Mouse (Mus musculus) testis, postnatal 10 days (tissue): ENCODE results near the gene Leng1.

Experiments
- DNase-seq: peaks from one replicate; pipeline ENCODE4 v3.0.0; 2021; ENCODE audit warnings: low spot score

Leng1 gene

DNA sequence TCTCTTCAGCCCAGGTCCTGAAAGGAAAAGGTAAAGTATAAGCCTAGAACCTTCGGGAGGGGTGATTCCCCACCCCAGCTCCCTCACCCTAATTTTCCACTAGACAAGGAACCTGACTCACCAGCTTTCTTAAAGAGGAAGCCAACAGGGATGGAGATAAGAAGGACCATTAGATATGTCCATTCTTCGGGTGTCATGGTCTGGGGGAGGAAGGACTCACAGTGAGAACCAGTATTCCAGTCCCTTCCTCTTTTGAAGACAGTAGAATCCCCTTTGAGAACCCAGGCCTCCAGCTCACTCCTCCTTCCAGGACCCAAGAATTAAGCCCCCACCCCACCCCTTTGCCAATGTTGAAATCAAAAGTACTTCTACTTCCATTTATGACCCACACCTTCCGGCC lies 26.3 kb upstream of the Leng1 start:
- DNase-seq: no peak

DNA sequence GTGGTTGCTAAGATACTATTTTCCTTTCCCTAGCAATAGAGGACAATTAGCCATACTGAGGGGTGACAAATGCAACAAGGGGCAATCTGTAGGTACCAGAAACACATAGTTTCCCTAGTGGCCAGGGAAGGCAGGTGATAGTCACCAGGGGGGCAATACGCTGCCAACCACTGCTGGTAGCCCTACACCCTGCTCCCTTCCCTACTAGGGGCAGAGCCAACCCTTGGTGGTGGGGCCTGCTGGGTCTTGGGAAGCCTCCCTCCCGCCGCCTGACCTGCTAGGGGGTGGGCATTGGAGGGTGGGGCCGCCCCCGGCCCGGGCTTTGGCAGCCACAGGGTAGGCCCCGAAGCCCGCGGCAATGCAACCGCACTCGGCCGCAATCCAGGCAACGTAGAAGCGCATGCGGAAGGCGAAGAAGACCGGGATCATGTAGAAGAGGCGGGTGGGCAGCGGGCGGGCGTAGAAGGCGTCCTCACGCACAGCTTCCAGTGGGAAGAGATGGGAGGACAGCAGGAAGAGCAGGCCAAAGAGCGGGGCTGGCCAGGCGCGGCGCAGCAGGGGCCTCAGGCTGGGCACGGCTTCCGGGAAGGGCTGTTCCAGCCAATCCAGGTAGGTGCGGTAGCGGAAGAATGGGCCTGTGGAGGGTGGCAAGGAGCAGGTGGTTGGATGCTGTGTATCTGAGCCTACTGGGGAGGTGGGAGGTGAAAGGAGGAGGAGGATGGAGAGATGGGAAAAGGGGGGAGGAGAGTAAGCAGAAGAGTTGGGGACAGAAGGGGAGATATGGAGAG lies 20.0 kb upstream of the Leng1 start:
- DNase-seq: no peak

DNA sequence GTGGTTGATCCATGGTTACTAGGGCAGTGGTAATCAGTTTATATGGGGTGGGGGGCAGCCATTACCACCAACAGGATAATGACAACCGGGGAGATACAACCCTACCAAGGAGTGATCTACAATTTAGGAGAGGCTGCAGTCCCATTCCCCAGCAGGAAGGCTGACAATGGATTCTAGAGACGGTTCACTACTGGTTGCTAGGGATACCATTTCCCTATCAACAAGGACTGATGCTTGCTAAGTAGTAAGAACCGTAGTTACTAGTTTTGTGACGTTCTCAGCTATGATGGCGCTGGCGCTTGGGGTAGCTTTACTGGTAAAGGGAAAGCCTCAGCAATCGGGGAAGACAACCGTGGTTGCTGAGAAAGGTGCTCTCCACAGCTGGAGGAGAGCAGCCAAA lies 19.1 kb upstream of the Leng1 start:
- no peak for DNase-seq

DNA sequence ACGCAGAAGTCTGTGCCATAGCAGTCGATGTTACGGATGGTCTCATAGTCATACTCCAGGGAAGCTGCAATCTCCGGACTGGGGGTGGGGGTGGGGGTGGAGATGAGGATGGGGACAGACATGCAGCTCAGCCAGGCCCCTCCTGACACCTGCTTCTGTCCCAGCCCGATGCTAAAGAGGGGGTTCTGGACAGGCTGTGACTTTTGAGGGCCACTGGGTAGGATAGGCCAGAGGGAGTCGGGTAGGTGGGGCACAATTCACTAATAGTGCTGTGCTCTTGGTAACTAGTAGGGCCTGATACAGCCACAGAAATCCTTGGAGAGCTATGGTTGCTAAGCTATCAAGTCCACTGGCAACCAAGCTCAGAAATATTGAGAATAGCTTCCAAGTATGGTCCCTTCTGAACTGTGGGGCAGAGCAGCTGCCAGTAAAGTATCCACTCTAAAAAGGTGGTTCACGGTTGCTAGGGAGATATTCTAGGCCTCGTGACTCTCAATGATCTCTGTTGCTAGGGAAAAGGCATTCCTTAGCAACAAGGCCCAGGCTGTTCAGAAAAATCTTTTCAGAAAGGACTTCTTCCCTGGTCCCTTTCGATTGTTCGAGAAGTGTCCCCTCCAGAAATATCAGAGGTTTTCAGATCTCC lies 18.4 kb upstream of the Leng1 start:
- no peak for DNase-seq

DNA sequence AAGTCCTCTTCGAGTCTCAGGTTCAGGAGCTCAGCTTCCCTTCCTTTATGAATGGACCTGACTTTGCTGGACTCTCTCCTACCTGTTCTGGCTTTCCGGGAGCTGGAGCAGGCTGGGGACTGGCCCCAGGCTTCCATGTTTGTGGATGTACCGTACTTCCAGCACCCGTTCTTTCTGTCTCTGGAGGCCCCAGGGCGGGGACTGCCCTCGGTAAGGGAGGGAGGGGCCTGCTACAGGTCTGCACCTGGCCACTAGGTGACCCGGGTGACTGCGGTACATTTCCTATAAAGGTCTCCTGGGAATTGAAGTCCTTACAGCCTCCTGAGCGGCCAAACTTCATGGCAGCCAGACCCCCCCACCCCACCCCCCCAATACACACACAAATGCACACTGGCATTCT lies 11.7 kb upstream of the Leng1 start, which contains the start of gene Tmc4:
Gene Tmc4, minus strand, starts transcription at position 212 of the 400 bp plus-strand sequence.
- DNase-seq: no peak

DNA sequence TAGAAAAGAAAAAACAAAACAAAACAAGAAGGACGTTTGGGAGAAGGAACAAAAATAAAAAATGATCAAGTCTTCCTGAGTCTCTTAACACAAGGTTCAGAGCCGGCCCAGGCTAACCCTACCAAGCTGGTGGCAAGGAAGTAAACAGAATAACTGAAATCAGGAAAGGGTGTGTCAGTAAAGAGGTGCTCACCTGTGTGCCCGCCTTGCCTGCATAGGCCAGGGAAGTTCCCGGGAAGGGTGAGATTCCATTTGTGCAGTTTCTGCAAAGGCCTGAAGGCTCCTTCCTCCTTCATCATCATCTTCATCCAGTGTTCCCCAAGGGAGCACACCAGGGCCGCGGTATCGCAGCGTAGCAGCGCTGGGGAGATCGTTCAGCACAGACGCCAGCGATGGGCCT lies 10.7 kb upstream of the Leng1 start:
- DNase-seq: no peak

DNA sequence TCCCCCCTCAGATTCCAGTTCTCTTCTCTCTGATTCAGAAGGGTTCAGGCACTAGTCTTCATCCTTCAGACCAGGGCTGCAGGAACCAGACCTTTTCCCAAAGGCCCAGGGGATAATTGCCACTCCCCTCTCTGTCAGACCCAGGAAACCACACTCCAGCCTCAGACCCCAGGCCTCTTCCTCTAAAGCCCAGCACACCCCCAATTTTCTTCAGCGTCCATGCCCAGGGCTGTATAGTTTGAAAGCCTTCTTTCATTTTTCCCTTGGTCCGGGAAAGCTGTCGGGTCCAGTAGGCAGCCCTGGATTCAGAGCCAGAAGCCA lies 9.5 kb upstream of the Leng1 start:
- no peak for DNase-seq

DNA sequence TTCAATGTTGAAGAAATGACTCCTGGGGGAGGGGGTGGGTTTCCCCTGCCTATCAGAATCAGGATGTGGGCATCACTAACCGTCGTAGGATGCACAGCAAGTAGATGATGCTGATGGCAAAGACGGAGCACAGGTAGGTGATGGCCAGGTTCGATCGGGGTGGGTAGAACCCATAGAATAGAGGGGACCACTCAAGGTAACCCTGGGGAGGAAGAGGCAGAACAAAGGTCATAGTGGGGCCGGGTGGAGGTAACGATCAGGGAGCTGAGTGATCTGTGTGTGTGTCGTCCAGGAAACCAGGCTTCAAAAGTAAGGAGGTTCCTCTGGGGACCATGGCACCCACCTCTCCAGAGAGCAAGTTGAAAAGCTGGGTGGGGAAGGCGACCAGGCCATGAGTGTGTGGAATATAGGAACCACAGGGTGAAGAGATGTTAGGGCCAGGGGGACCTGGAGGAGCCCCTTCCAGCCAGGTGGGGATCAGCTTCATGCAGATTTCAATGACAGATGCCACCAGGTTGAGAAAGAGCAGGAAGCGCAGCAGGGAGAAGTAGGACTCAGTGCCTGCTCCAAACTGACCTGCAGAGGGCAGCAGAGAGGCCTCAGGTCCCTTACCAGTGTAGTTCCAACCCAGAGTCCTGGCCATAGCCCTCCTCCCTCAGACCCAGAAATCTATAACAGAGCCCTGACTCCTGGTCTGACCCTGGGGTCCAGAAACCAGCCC lies 9.0 kb upstream of the Leng1 start:
- peak; percentile 93 for DNase-seq

DNA sequence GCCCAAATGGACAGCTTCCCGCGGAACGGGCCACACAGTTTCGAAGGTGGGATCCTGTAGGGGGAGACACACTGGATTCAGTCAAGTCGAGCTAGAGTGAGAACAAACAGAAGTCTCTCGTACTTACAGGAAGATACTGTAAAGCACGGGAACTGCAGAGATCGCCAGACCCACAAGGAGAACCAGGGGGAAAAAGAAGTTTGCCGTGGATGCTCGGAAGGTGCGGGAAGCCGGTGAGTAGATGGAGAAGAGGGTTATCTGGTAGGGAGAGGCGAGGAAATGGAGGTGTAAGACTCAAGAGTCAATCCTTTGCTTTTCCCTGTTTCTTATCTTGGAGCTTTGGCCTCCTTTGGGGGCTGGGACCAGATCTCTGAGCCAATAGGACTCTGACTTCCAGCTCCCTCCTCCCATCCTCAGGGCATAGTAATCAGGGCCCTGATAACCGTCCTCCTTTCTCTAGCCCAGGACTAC lies 1.3 kb upstream of the Leng1 start:
- no peak for DNase-seq

DNA sequence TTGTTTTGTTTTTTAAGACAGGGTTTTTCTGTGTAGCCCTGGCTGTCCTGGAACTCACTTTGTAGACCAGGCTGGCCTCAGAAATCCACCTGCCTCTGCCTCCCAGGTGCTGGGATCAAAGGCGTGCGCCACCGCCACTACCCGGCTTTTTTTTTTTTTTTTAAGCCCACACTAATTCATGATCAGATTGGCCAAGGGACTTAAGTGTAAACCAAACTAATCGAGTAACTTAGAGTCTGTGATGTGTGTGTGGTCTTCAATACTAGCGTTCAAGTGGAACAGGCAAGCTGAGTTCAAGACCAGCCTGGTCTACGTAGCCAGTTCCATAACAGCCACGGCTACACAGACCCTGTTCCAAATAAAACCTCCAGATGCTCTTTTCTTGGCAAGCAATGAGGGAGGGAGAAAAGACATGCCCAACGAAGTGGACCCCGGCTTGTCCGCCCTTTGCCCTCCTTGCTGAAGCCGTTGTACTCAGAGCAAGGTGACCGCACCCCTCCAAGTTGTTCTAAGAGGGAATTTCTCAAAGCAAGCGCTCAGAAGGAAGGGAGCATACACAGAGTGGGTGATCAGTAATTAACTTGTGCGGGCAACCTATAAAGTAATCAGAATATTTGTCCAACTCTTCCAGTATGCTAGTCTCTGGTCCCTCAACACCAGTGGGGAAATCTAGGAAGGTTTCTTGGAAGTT lies 971 bp downstream of the Leng1 start:
- no peak for DNase-seq

DNA sequence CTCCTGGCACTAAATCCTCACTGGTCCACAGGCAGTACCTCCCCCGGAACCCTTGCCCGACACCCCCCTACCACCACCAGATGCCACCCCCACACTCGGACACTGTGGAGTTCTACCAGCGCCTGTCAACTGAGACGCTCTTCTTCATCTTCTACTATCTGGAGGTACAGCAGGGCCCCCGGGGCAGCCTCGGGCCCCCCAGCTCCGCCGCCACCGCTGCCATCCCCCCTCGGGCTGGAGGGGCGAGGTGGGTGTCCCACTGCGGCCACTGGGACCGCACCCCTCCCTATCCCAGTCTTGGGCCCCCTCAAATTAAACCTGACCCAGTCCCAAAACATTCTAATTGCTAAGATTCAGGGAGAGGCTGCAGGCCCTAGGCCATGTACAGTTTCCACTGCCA lies 7.1 kb downstream of the Leng1 start:
- DNase-seq: no peak

DNA sequence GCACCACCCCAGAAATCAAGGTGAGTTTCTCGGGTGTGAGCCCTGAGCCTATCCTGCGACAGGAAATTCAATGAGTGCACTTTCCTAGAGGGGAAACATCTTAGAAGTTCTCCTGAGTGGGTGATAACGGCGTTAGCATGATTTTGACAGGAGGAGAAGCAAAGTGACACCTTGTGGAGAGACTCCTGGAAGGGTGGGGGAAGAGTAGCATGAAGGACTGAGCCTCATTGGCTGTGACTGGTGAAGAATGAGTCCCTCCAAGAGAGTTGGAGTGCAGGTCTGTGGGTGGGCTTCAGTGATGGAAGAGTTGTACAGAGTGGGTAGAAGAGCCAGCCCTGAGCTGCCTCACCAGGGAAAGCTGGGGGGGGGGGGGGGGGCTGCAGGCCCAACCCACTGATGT lies 8.7 kb downstream of the Leng1 start:
- no peak for DNase-seq

DNA sequence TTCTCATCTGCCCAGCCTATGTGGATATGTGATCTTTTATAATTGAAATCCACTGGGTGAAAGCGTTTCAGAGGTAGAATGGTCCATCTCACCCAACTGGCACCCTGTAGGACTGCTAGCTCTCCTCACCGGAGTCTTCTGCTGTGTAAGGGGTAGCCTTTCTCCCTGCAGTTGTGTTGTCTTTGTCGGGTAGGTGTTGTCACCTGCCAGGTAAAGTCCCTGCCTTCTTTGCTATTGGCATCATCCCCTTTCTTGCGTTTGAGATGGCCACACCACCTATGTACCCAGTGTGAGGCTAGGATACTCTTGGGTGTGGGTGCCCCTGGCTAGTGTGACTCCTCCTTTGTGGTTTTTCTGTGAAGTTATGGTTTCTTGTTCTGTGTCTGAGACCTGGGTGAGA lies 19.0 kb downstream of the Leng1 start:
- DNase-seq: no peak

DNA sequence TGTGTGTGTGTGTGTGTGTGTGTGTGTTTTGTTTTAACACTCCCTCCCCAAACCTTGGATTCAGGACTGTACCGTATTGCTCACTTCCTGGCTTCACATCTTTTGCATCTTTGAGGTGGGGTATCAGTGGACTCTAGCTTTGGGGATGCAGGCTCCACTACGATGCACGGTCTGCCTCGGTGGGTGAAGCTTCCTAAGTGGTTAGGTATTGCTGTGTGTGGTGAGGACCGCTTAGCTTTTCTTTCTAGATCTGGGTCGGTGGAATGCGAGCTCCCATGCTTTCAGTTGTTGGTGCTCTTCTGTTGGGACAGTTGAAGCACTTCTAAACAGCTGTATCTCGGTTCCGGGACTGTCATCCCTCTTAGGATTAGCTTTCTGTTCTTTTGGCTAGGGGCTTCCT lies 19.5 kb downstream of the Leng1 start:
- no peak for DNase-seq

DNA sequence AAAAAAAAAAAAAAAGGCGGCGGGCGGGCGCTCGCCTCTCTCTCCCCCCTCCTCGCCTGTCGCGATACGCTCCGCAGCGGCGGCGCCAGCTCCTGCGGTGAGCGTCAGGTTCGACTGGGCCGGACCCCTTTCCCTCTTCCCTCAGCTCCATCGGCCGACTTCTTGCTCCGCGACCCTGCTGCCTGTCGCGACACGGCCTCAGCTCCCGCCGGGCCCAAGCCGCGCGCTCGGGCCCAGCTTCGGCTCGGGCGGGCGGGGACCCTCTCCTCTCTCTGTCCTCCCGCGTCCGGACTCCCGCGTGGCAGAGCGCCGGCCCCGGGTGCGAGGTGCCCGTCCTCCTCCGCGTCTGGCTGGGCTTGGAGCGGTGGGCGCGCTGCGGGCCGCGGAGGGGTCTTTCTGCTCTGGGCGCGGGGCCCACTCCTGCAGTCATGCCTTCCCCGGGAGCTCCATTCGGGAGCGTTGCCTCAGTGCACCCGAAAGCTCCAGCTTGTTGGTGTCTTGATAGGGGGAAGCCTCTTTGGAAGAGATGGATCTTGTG lies 20.1 kb downstream of the Leng1 start:
- DNase-seq: peak; percentile 76

DNA sequence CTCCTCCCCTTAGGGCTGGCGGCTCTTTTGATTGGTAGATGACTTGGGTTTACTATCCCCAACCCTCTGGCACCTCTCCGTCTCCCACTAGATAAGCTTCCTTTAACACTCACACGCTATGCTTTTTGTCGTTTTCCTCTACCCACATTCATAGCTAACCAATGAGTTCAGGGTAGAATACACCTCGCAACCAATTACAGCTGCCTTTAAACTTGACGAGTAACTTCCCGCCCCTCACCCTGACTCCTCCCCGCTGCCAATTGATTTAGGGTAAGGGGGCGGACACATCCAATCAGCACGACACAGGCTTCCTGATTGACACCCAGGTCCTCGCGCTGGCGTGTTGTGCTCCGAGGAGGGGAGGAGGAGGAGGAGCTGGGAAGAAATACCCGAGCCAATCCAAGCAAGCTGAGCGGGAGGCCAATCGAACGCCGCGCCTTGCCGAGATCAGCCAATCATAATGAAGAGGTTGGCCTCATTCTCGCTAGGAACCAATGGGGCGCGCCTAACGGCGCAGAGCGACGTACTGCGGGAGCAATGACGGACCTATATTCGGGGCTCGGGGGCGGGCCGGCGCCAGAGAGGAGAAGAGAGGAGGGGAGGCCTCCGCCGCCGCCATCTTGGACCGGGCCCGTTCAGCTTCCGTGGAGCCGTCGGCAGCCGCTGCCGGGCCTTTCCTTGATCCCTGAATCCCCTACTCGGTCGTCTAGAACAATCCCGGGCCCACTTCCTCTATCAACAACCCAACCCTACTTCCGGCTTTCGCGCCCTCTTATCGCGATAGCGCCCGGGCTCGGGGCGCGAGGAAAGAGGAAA lies 20.8 kb downstream of the Leng1 start, which contains the start of gene Cnot3:
Gene Cnot3, plus strand, starts transcription at position 597 of the 816 bp plus-strand sequence.
- peak; percentile 96 for DNase-seq

DNA sequence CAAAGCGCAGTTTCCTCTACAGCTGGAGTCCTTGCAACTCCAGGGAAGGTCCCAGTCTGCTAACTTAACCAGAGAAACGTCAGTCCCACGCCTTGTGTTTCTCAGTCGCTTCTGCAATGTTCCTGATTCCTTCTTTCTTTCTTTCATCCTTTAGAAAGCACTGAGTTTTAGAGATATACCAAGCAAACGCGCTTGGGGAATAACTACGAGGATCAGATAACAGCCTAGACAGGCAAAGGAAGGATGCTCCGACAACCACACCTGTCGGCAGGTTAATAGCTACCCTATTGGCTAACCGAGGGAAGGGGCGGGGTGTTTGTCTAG lies 21.3 kb downstream of the Leng1 start:
- peak; percentile 95 for DNase-seq

DNA sequence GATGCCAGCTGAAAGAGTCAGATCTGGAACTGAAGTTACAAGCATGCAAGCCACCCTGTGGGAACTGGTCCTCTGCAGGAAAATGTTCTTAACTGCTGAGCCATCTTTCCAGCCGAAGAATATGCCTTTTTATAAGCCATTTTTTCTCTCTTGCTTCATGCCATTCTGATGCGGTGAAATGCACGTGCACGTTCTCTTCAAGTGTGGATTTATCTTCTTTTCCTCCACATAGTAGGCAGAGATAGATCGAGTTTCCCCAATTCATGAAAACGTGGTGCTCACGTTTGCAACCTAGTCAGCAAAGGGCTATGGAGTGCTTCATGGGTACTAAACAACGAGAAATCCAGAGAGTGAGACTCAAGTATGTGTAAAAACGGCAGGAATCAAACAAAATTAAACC lies 21.8 kb downstream of the Leng1 start:
- no peak for DNase-seq

DNA sequence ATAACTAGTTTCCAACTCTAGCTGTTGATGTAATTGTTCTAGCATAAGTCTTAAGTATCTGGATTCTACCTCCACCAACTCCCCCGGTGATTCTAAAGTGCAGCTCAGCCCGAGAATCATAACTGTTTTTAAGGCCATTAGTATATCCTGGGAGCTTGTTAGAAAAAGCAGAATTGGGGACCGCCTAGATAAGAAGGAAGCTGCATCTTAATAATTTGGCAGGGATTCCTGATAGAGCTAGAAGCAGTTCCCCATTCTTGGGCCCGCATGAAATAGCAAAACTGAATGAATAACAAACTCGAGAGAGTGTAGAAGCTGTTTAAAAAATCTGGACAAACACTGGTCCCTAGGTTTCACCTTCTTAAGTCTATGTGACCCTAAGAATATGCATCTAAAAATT lies 22.2 kb downstream of the Leng1 start:
- DNase-seq: no peak

DNA sequence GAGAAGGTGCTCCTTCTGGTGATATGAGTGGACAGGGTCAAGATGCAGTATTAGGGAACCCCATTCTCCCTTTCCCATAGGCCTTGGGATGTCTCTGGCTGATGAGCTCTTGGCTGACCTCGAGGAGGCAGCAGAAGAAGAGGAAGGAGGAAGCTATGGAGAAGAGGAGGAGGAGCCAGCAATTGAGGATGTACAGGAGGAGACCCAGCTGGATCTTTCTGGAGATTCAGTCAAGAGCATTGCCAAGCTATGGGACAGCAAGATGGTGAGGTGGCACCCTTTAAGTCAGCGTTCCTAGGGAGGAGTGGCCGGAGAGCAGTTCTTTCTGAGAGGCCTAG lies 35.2 kb downstream of the Leng1 start:
- DNase-seq: no peak
